Mouse (Mus musculus) megakaryocyte, embryonic 14.5 days (primary cell): ENCODE data around the gene Msi1.

Experiments
- FLI1 ChIP-seq: IDR thresholded peaks from 2 replicates; pipeline ENCODE4 v1.6.1; 2012; ENCODE audit warnings: low read length, inconsistent platforms, mixed read lengths
- GATA1 ChIP-seq: IDR thresholded peaks from 3 replicates; pipeline ENCODE4 v1.6.1; 2012; ENCODE audit warnings: mixed read lengths, low read length, inconsistent platforms, borderline replicate concordance

GRCm38 (mm10) chr5:115498307-115499240 is 69.2 kb downstream of the Msi1 start:
- TF ChIP-seq GATA1 (no peak), FLI1 (no peak)
